Mouse (Mus musculus) lung, adult 2 months (tissue): ENCODE measurements around the gene Kidins220. TPM values are rescaled to one million over a fixed set of nuclear protein-coding genes. Genes with fewer than 3 reads are reported as not detected.

Experiments
- DNase-seq: peaks from one replicate; pipeline ENCODE4 v3.0.0; 2022
- H3K4me1 ChIP-seq: fragments of 200-500 bp; 2 replicates; pipeline ENCODE4 v1.6.1; 2011; ENCODE audit warnings: low read length; ENCODE audit not compliant: control insufficient read depth, insufficient read depth
- H3K4me3 ChIP-seq: fragments of 200-500 bp; replicated peaks from 2 replicates; pipeline ENCODE3; 2011; ENCODE audit warnings: low read depth, mild to moderate bottlenecking, control low read depth, low read length; ENCODE audit errors: extremely low read depth
- CTCF ChIP-seq: fragments of 200-500 bp; IDR thresholded peaks from 2 replicates; pipeline ENCODE4 v1.5.1; 2011; ENCODE audit warnings: mild to moderate bottlenecking, low read length, control low read depth; ENCODE audit not compliant: insufficient read depth
- POLR2A ChIP-seq: fragments of 200-500 bp; IDR thresholded peaks from 2 replicates; pipeline ENCODE4 v1.6.1; 2011; ENCODE audit warnings: low read depth, mild to moderate bottlenecking, control low read depth, low read length, borderline replicate concordance; ENCODE audit errors: extremely low read depth
- WGBS: fragments of 180-500 bp; shearing (Covaris S2); methylation state at CpG from one replicate; pipeline ENCODE4 v1.1.7; 2018; 5-methylcytosine and 5-hydroxymethylcytosine counted together
- polyA plus RNA-seq: library from polyadenylated mRNA; depleted of rRNA; stranded (reverse); fragments of >200 nt; gene quantifications from 2 replicates; pipeline ENCODE4 v1.2.3, GENCODE M21; 2012

The Kidins220 gene
- polyA plus RNA-seq, 1 experiment: 37.8 TPM

GRCm38 (mm10) chr12:24985226-24985625, 10.5 kb downstream of the Kidins220 start:
- DNase-seq: no peak
- Histone ChIP-seq H3K4me1 (peaks cover 4% of the 10 kb centered on the region), H3K4me3 (no peak overlapping the region)
- 70% methylated on average over 5 of the region's 5 CpGs for WGBS
- TF ChIP-seq POLR2A (no peak), CTCF (no peak)

- H3K4me3 ChIP-seq: no peak overlapping the region
- TF ChIP-seq POLR2A: no peak
- no peak for TF ChIP-seq CTCF
- H3K4me1 ChIP-seq: no peaks in the 10 kb centered on the region
- DNase-seq: no peak
- WGBS: 95% methylated on average over 4 of the region's 4 CpGs
These were observed 20.6 kb downstream of the Kidins220 start for GRCm38 (mm10) chr12:24995350-24995749.

GRCm38 (mm10) chr12:25005350-25005749, 30.6 kb downstream of the Kidins220 start:
- WGBS: 73% methylated on average over 6 of the region's 6 CpGs
- no peak for TF ChIP-seq POLR2A
- no peak for TF ChIP-seq CTCF
- Histone ChIP-seq H3K4me1 (no peaks in the 10 kb centered on the region), H3K4me3 (no peak overlapping the region)
- no peak for DNase-seq

GRCm38 (mm10) chr12:25009957-25010356, 35.2 kb downstream of the Kidins220 start:
- H3K4me3 ChIP-seq: no peak overlapping the region
- DNase-seq: no peak
- WGBS: 82% methylated on average over 9 of the region's 9 CpGs

GRCm38 (mm10) chr12:25010416-25010815, 35.7 kb downstream of the Kidins220 start:
- TF ChIP-seq CTCF (no peak), POLR2A (no peak)
- no peak for DNase-seq
- 68% methylated on average over 1 of the region's 1 CpGs for WGBS
- no peaks in the 10 kb centered on the region for H3K4me1 ChIP-seq
- H3K4me3 ChIP-seq: no peak overlapping the region

More at GRCm38 (mm10) chr12:25009957-25010356, 35.2 kb downstream of the Kidins220 start:
- TF ChIP-seq CTCF: no peak
- no peaks in the 10 kb centered on the region for H3K4me1 ChIP-seq

GRCm38 (mm10) chr12:25011733-25012367, 37.1 kb downstream of the Kidins220 start:
- 52% methylated on average over 15 of the region's 15 CpGs for WGBS
- peak; percentile 11 for DNase-seq
- no peak for TF ChIP-seq POLR2A
- no peak for TF ChIP-seq CTCF
- no peaks in the 10 kb centered on the region for H3K4me1 ChIP-seq
- no peak overlapping the region for H3K4me3 ChIP-seq

GRCm38 (mm10) chr12:25012555-25013540, 38.1 kb downstream of the Kidins220 start:
- Histone ChIP-seq H3K4me3 (no peak overlapping the region), H3K4me1 (no peaks in the 10 kb centered on the region)
- 63% methylated on average over 13 of the region's 13 CpGs for WGBS
- DNase-seq: no peak
- TF ChIP-seq POLR2A (no peak), CTCF (no peak)

- WGBS: 81% methylated on average over 5 of the region's 5 CpGs
- Histone ChIP-seq H3K4me3 (no peak overlapping the region), H3K4me1 (no peaks in the 10 kb centered on the region)
- TF ChIP-seq POLR2A (no peak), CTCF (no peak)
- no peak for DNase-seq
These were observed 39.7 kb downstream of the Kidins220 start for GRCm38 (mm10) chr12:25014307-25014927.

GRCm38 (mm10) chr12:25014938-25015337, 40.2 kb downstream of the Kidins220 start:
- WGBS: 96% methylated on average over 7 of the region's 7 CpGs
- DNase-seq: no peak
- Histone ChIP-seq H3K4me3 (no peak overlapping the region), H3K4me1 (no peaks in the 10 kb centered on the region)
- TF ChIP-seq CTCF (no peak), POLR2A (no peak)

GRCm38 (mm10) chr12:25016995-25017394, 42.3 kb downstream of the Kidins220 start:
- 79% methylated on average over 4 of the region's 4 CpGs for WGBS
- TF ChIP-seq CTCF (no peak), POLR2A (no peak)

More at GRCm38 (mm10) chr12:25016995-25017394, 42.3 kb downstream of the Kidins220 start:
- DNase-seq: no peak
- H3K4me3 ChIP-seq: no peak overlapping the region
- no peaks in the 10 kb centered on the region for H3K4me1 ChIP-seq
